Mouse (Mus musculus): ENCODE data around the gene Tmed9.
"Not testable (repeated sequence)": the region's sequence is repeated elsewhere in the genome, so short reads cannot be mapped to it uniquely, and the experiment has no call there.

Tmed9 gene

GRCm38 (mm10) chr13:55548426-55548825 is 25.1 kb upstream of the Tmed9 start:
- POLR2A ChIA-PET = interaction anchor here in 2 of 4 experiments (0.7 to 2.0 kb wide), 5 partner anchors 10 to 27 kb away, joined by 3 to 9 read pairs (median 4); partner anchors contain the start of gene Ddx41 (in 1 of the 2)

GRCm38 (mm10) chr13:55549061-55549460 is 24.5 kb upstream of the Tmed9 start:
- ChIA-PET POLR2A (interaction anchor here in 2 of 4 experiments (0.7 to 2.0 kb wide), 5 partner anchors 11 to 26 kb away, joined by 3 to 9 read pairs (median 4); partner anchors contain the start of gene Ddx41 (in 1 of the 2)), CTCF (interaction anchor here in 2 of 4 experiments (0.7 to 1.1 kb wide), 2 partner anchors 13 to 216 kb away, joined by 3 to 4 read pairs; partner anchors contain the start of gene Ddx41 (in 1 of the 2))

More at GRCm38 (mm10) chr13:55548426-55548825, 25.1 kb upstream of the Tmed9 start:
- CTCF ChIA-PET = interaction anchor here in 1 of 4 experiments (1.1 kb wide), 1 partner anchor 12 kb away, joined by 4 read pairs; the partner anchor contains the start of gene Ddx41

- CTCF ChIA-PET = interaction anchor here in 2 of 4 experiments (0.6 to 1.0 kb wide), 3 partner anchors 20 to 79 kb away, joined by 3 to 4 read pairs (median 3); partner anchors contain the start of gene Ddx41 (in 1 of the 2)
- POLR2A ChIA-PET = interaction anchor here in 3 of 4 experiments (0.8 to 1.8 kb wide), 6 partner anchors 20 to 182 kb away, joined by 3 to 4 read pairs (median 3); partner anchors contain the start of genes B4galt7 (in 1 of the 3) and Ddx41 (in 1 of the 3)
Observed at GRCm38 (mm10) chr13:55555921-55556320, 17.6 kb upstream of the Tmed9 start.

GRCm38 (mm10) chr13:55557499-55557898 is 16.0 kb upstream of the Tmed9 start:
- CTCF ChIA-PET = interaction anchor here in 3 of 4 experiments (0.6 kb wide), 3 partner anchors 15 to 106 kb away, joined by 3 to 11 read pairs (median 3); no protein-coding TSS in a partner anchor
- POLR2A ChIA-PET = interaction anchor here in 2 of 4 experiments (0.7 to 0.9 kb wide), 3 partner anchors 9 to 453 kb away, joined by 3 read pairs; partner anchors contain the start of gene Tmed9 (in 1 of the 2)

GRCm38 (mm10) chr13:55563266-55563879 is 10.2 kb upstream of the Tmed9 start:
- POLR2A ChIA-PET = interaction anchor here in 2 of 4 experiments (1.1 to 1.6 kb wide), 6 partner anchors 9 to 36 kb away, joined by 3 to 4 read pairs (median 3); partner anchors contain the start of gene B4galt7 (in 1 of the 2)
- CTCF ChIA-PET = interaction anchor here in 1 of 4 experiments (0.6 kb wide), 1 partner anchor 9 kb away, joined by 3 read pairs; no protein-coding TSS in a partner anchor

GRCm38 (mm10) chr13:55567001-55567400 is 6.5 kb upstream of the Tmed9 start:
- ChIA-PET CTCF (no interaction called here), POLR2A (interaction anchor here in 2 of 4 experiments (1.1 to 2.4 kb wide), 5 partner anchors 9 to 44 kb away, joined by 3 to 7 read pairs (median 5); partner anchors contain the start of gene Ddx41 (in 1 of the 2))

- POLR2A ChIA-PET = interaction anchor here in 2 of 4 experiments (1.0 to 2.4 kb wide), 5 partner anchors 19 to 45 kb away, joined by 3 to 7 read pairs (median 3); no protein-coding TSS in a partner anchor
- CTCF ChIA-PET = interaction anchor here in 1 of 4 experiments (0.6 kb wide), 1 partner anchor 539 kb away, joined by 3 read pairs; no protein-coding TSS in a partner anchor
Observed at GRCm38 (mm10) chr13:55567949-55568348, 5.6 kb upstream of the Tmed9 start.

- CTCF ChIA-PET = interaction anchor here in 2 of 4 experiments (0.5 to 0.6 kb wide), 2 partner anchors 218 to 921 kb away, joined by 3 to 5 read pairs; no protein-coding TSS in a partner anchor
- POLR2A ChIA-PET = interaction anchor here in 2 of 4 experiments (1.0 to 2.4 kb wide), 4 partner anchors 19 to 25 kb away, joined by 3 to 7 read pairs (median 4); no protein-coding TSS in a partner anchor
Observed at GRCm38 (mm10) chr13:55568524-55568923, 5.0 kb upstream of the Tmed9 start.

GRCm38 (mm10) chr13:55569726-55570285 is 3.7 kb upstream of the Tmed9 start:
- POLR2A ChIA-PET = interaction anchor here in 3 of 4 experiments (0.6 to 2.0 kb wide), 22 partner anchors 8 to 374 kb away, joined by 3 to 14 read pairs (median 4); partner anchors contain the start of genes Caml (in 2 of the 3), B4galt7 (in 1 of the 3), Ddx41 (in 1 of the 3) and Grk6 (in 1 of the 3)
- CTCF ChIA-PET = interaction anchor here (0.6 to 1.2 kb wide), 4 partner anchors 33 to 258 kb away, joined by 3 to 6 read pairs (median 4); partner anchors contain the start of gene Ddx41 (in 2 of the 4)

GRCm38 (mm10) chr13:55570286-55570973 is 3.1 kb upstream of the Tmed9 start:
- ChIA-PET CTCF (interaction anchor here (0.5 to 1.2 kb wide), 5 partner anchors 34 to 706 kb away, joined by 3 to 6 read pairs (median 3); partner anchors contain the start of gene Ddx41 (in 2 of the 4)), POLR2A (interaction anchor here in 3 of 4 experiments (0.6 to 2.0 kb wide), 26 partner anchors 9 to 374 kb away, joined by 3 to 14 read pairs (median 4); partner anchors contain the start of genes Caml (in 2 of the 3), B230219D22Rik (in 1 of the 3), B4galt7 (in 1 of the 3) and Ddx41 (in 1 of the 3))

- CTCF ChIA-PET = interaction anchor here (0.5 to 1.2 kb wide), 5 partner anchors 35 to 705 kb away, joined by 3 to 6 read pairs (median 3); partner anchors contain the start of gene Ddx41 (in 2 of the 4)
- POLR2A ChIA-PET = interaction anchor here in 3 of 4 experiments (0.8 to 2.0 kb wide), 21 partner anchors 9 to 122 kb away, joined by 3 to 14 read pairs (median 4); partner anchors contain the start of genes Caml (in 2 of the 3), B230219D22Rik (in 1 of the 3), B4galt7 (in 1 of the 3) and Ddx41 (in 1 of the 3)
Observed at GRCm38 (mm10) chr13:55571027-55571751, 2.3 kb upstream of the Tmed9 start, which contains the start of gene Fam193b. Fam193b (minus strand) TSS chr13:55571120.

GRCm38 (mm10) chr13:55571977-55572376 is 1.6 kb upstream of the Tmed9 start:
- ChIA-PET CTCF (interaction anchor here in 2 of 4 experiments (0.6 to 0.7 kb wide), 4 partner anchors 8 to 251 kb away, joined by 3 to 6 read pairs (median 4); partner anchors contain the start of gene Prelid1 (in 1 of the 2)), POLR2A (interaction anchor here in 3 of 4 experiments (0.7 to 1.9 kb wide), 11 partner anchors 9 to 467 kb away, joined by 3 to 7 read pairs (median 3); partner anchors contain the start of gene Zfp346 (in 1 of the 3))

- POLR2A ChIA-PET = interaction anchor here in 1 of 4 experiments (1.0 to 1.4 kb wide), 2 partner anchors 17 to 26 kb away, joined by 3 to 5 read pairs; no protein-coding TSS in a partner anchor
- CTCF ChIA-PET = no interaction called here
Observed at GRCm38 (mm10) chr13:55574321-55574720, 789 bp downstream of the Tmed9 start.

GRCm38 (mm10) chr13:55575932-55576331 is 2.4 kb downstream of the Tmed9 start:
- CTCF ChIA-PET = interaction anchor here (0.5 to 1.2 kb wide), 8 partner anchors 31 to 181 kb away, joined by 3 to 9 read pairs (median 3); partner anchors contain the start of gene Ddx46 (in 1 of the 4)
- POLR2A ChIA-PET = interaction anchor here (0.6 to 1.8 kb wide), 18 partner anchors 9 to 423 kb away, joined by 3 to 7 read pairs (median 4); partner anchors contain the start of genes B230219D22Rik (in 2 of the 4), Caml (in 2 of the 4), B4galt7 (in 1 of the 4) and Ddx46 (in 1 of the 4)

- POLR2A ChIA-PET = interaction anchor here in 2 of 4 experiments (0.6 to 1.8 kb wide), 3 partner anchors 46 to 162 kb away, joined by 3 to 4 read pairs (median 3); partner anchors contain the start of genes B230219D22Rik (in 1 of the 2) and Caml (in 1 of the 2)
- CTCF ChIA-PET = not testable (repeated sequence)
Observed at GRCm38 (mm10) chr13:55576872-55577271, 3.3 kb downstream of the Tmed9 start.

GRCm38 (mm10) chr13:55578086-55578485 is 4.6 kb downstream of the Tmed9 start:
- CTCF ChIA-PET = no interaction called here
- POLR2A ChIA-PET = no interaction called here

Measured in embryonic stem cell, embryonic (primary cell).